Mouse (Mus musculus): Measurements from ENCODE around the gene Cacng8. TPM values are rescaled to one million over a fixed set of nuclear protein-coding genes. Genes with fewer than 3 reads are reported as not detected.
"Not testable (repeated sequence)": the region's sequence is repeated elsewhere in the genome, so short reads cannot be mapped to it uniquely, and the experiment has no call there.

Gene Cacng8
- polyA plus RNA-seq, 3 experiments from 2014 or later = not detected

GRCm38 (mm10) chr7:3388885-3389284 is 1.6 kb upstream of the Cacng8 start:
- no peak for ATAC-seq

GRCm38 (mm10) chr7:3389444-3390412 is 755 bp upstream of the Cacng8 start:
- no peak for ATAC-seq

- ATAC-seq = no peak
Measured at GRCm38 (mm10) chr7:3391081-3391451, 583 bp downstream of the Cacng8 start.

GRCm38 (mm10) chr7:3391809-3392208 is 1.3 kb downstream of the Cacng8 start:
- no peak for ATAC-seq

GRCm38 (mm10) chr7:3397355-3397754 is 6.9 kb downstream of the Cacng8 start:
- ATAC-seq = no peak

- no peak for ATAC-seq
Measured at GRCm38 (mm10) chr7:3397797-3398196, 7.3 kb downstream of the Cacng8 start.

GRCm38 (mm10) chr7:3398363-3398762 is 7.9 kb downstream of the Cacng8 start:
- ATAC-seq = not testable (repeated sequence)

- ATAC-seq = no peak
Measured at GRCm38 (mm10) chr7:3399937-3400336, 9.5 kb downstream of the Cacng8 start.

- ATAC-seq = no peak
Measured at GRCm38 (mm10) chr7:3409729-3410520, 19.4 kb downstream of the Cacng8 start.

GRCm38 (mm10) chr7:3411160-3411941 is 20.9 kb downstream of the Cacng8 start:
- peak; percentile 69 for ATAC-seq

- ATAC-seq = no peak
Measured at GRCm38 (mm10) chr7:3412036-3412435, 21.6 kb downstream of the Cacng8 start.

- ATAC-seq = no peak
Measured at GRCm38 (mm10) chr7:3414888-3415287, 24.4 kb downstream of the Cacng8 start.

GRCm38 (mm10) chr7:3415378-3415777 is 24.9 kb downstream of the Cacng8 start:
- ATAC-seq = no peak

GRCm38 (mm10) chr7:3419941-3420340 is 29.5 kb downstream of the Cacng8 start:
- no peak for ATAC-seq

GRCm38 (mm10) chr7:3420466-3420865 is 30.0 kb downstream of the Cacng8 start:
- ATAC-seq = no peak

- ATAC-seq = no peak
Measured at GRCm38 (mm10) chr7:3421297-3421696, 30.8 kb downstream of the Cacng8 start.

GRCm38 (mm10) chr7:3422051-3422450 is 31.6 kb downstream of the Cacng8 start:
- no peak for ATAC-seq

GRCm38 (mm10) chr7:3423430-3423829 is 32.9 kb downstream of the Cacng8 start:
- no peak for ATAC-seq

GRCm38 (mm10) chr7:3423895-3424294 is 33.4 kb downstream of the Cacng8 start, which contains the start of gene Cacng6:
Gene Cacng6 (plus strand): TSS chr7:3424195.
- no peak for ATAC-seq

- no peak for ATAC-seq
Measured at GRCm38 (mm10) chr7:3425141-3425540, 34.7 kb downstream of the Cacng8 start.

- ATAC-seq = no peak
Measured at GRCm38 (mm10) chr7:3430161-3430560, 39.7 kb downstream of the Cacng8 start.

GRCm38 (mm10) chr7:3432066-3432465 is 41.6 kb downstream of the Cacng8 start:
- ATAC-seq = no peak

GRCm38 (mm10) chr7:3437941-3438340 is 47.5 kb downstream of the Cacng8 start:
- ATAC-seq = no peak

Measured in inflammation-experienced regulatory T-cells, adult 6 months (primary cell).